Mouse (Mus musculus): Measurements from ENCODE around the gene Emc10.

DNA sequence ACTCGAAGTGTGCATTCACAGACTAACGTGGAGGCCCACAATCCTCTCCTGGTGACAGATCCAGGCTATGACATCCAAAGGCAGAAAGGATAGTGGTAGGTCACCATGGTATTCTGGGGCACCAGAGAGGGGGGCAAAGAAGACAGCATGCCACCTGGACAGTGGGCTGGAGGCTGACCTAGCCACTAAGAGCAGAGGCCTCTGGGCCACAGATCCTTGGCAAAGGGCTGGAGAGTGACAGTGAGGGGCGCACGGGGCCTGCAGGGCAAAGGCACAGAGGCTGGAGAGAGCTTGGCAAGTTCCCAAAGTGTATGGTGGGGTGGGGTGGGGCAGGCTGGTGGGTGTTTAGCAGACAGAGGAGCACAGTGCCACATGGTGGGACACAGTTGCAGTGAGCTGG is 6.0 kb downstream of the Emc10 start:
- no peak for TF ChIP-seq CTCF (IDR thresholded peaks at IDR 0.05; ENCODE audit: extremely low read depth, insufficient read depth, insufficient read length, insufficient replicate concordance)
- TF ChIP-seq POLR2A (IDR thresholded peaks at IDR 0.05; ENCODE audit: low read depth, low read length), result no peak

All from spleen, adult 2 months (tissue).